Mouse (Mus musculus): ENCODE measurements at regions not wholly inside any gene's neighbourhood (a gene's known extent, or its start where the extent isn't known, plus 50 kb on each side); places are given as distances from the start of the nearest gene placed in this dataset.
A peak's percentile ranks its signal among the peaks of the same experiment; 100 is the strongest.

- WGBS = 73% methylated on average over 1 of the region's 1 CpGs
- H3K9me3 ChIP-seq = no peaks in the 10 kb centered on the region
- no peak overlapping the region for H3K9ac ChIP-seq (replicated peaks)
- H3K4me1 ChIP-seq (replicated peaks) = no peaks in the 10 kb centered on the region
- no peak for ATAC-seq (ENCODE audit: insufficient number of reproducible peaks, insufficient read depth, low FRiP score, low TSS enrichment, low read depth)
- no peak overlapping the region for H3K4me3 ChIP-seq (replicated peaks)
- H3K4me2 ChIP-seq = no peak overlapping the region
- no peaks in the 10 kb centered on the region for H3K36me3 ChIP-seq
- H3K27me3 ChIP-seq = no peaks in the 10 kb centered on the region
- H3K27ac ChIP-seq = no peak overlapping the region
These were observed 564.3 kb upstream of the 4931417E11Rik start for GRCm38 (mm10) chr6:74033811-74034210.

GRCm38 (mm10) chr6:74017107-74017506 lies 547.6 kb upstream of the 4931417E11Rik start:
- Histone ChIP-seq H3K4me3 (replicated peaks) (no peak overlapping the region), H3K9me3 (no peaks in the 10 kb centered on the region), H3K27ac (no peak overlapping the region), H3K4me2 (no peak overlapping the region), H3K36me3 (no peaks in the 10 kb centered on the region), H3K9ac (replicated peaks) (no peak overlapping the region), H3K27me3 (no peaks in the 10 kb centered on the region), H3K4me1 (replicated peaks) (peaks cover 4% of the 10 kb centered on the region; the same call in 1 of the 2 replicates)
- 63% methylated on average over 3 of the region's 3 CpGs for WGBS
- no peak for ATAC-seq (ENCODE audit: insufficient number of reproducible peaks, insufficient read depth, low FRiP score, low TSS enrichment, low read depth)

GRCm38 (mm10) chr6:73981742-73982141 lies 512.3 kb upstream of the 4931417E11Rik start:
- H3K27ac ChIP-seq = no peak overlapping the region
- no peak overlapping the region for H3K4me2 ChIP-seq
- ATAC-seq (ENCODE audit: insufficient number of reproducible peaks, insufficient read depth, low FRiP score, low TSS enrichment, low read depth) = no peak
- no peak overlapping the region for H3K9ac ChIP-seq (replicated peaks)
- no peaks in the 10 kb centered on the region for H3K36me3 ChIP-seq
- no peaks in the 10 kb centered on the region for H3K9me3 ChIP-seq
- no peak overlapping the region for H3K4me3 ChIP-seq (replicated peaks)
- 91% methylated on average over 4 of the region's 4 CpGs for WGBS
- no peaks in the 10 kb centered on the region for H3K4me1 ChIP-seq (replicated peaks)
- H3K27me3 ChIP-seq = no peaks in the 10 kb centered on the region

- no peak overlapping the region for H3K4me2 ChIP-seq
- no peaks in the 10 kb centered on the region for H3K27me3 ChIP-seq
- H3K4me3 ChIP-seq (replicated peaks) = no peak overlapping the region
- ATAC-seq (ENCODE audit: insufficient number of reproducible peaks, insufficient read depth, low FRiP score, low TSS enrichment, low read depth) = 0 out of 2 replicates have a peak, but pooled peaks have one; percentile 31
- 0 out of 2 replicates have a peak, but pooled peaks cover 2% of the 10 kb centered on the region for H3K4me1 ChIP-seq (replicated peaks)
- H3K9me3 ChIP-seq = no peaks in the 10 kb centered on the region
- no peaks in the 10 kb centered on the region for H3K36me3 ChIP-seq
- no peak overlapping the region for H3K27ac ChIP-seq
- no peak overlapping the region for H3K9ac ChIP-seq (replicated peaks)
These were observed 480.4 kb upstream of the 4931417E11Rik start for GRCm38 (mm10) chr6:73949934-73950293.

- WGBS = 70% methylated on average over 5 of the region's 5 CpGs
- Histone ChIP-seq H3K4me3 (replicated peaks) (no peak overlapping the region), H3K27me3 (no peaks in the 10 kb centered on the region), H3K9ac (replicated peaks) (no peak overlapping the region), H3K36me3 (no peaks in the 10 kb centered on the region), H3K9me3 (no peaks in the 10 kb centered on the region), H3K4me1 (replicated peaks) (0 out of 2 replicates have a peak, but pooled peaks cover 2% of the 10 kb centered on the region), H3K4me2 (no peak overlapping the region), H3K27ac (no peak overlapping the region)
- ATAC-seq (ENCODE audit: insufficient number of reproducible peaks, insufficient read depth, low FRiP score, low TSS enrichment, low read depth) = no peak
These were observed 479.9 kb upstream of the 4931417E11Rik start for GRCm38 (mm10) chr6:73949121-73949933.

GRCm38 (mm10) chr6:73913426-73914404 lies 444.2 kb upstream of the 4931417E11Rik start:
- H3K9me3 ChIP-seq = no peaks in the 10 kb centered on the region
- 75% methylated on average over 2 of the region's 2 CpGs for WGBS
- no peak overlapping the region for H3K4me3 ChIP-seq (replicated peaks)
- H3K27ac ChIP-seq = no peak overlapping the region
- H3K4me2 ChIP-seq = no peak overlapping the region
- no peaks in the 10 kb centered on the region for H3K27me3 ChIP-seq
- no peak overlapping the region for H3K9ac ChIP-seq (replicated peaks)
- H3K4me1 ChIP-seq (replicated peaks) = no peaks in the 10 kb centered on the region
- no peak for ATAC-seq (ENCODE audit: insufficient number of reproducible peaks, insufficient read depth, low FRiP score, low TSS enrichment, low read depth)
- H3K36me3 ChIP-seq = no peaks in the 10 kb centered on the region

- no peaks in the 10 kb centered on the region for H3K36me3 ChIP-seq
- H3K4me1 ChIP-seq (replicated peaks) = no peaks in the 10 kb centered on the region
- no peaks in the 10 kb centered on the region for H3K27me3 ChIP-seq
- H3K9ac ChIP-seq (replicated peaks) = no peak overlapping the region
- H3K9me3 ChIP-seq = no peaks in the 10 kb centered on the region
- no peak overlapping the region for H3K4me2 ChIP-seq
- H3K4me3 ChIP-seq (replicated peaks) = no peak overlapping the region
- H3K27ac ChIP-seq = no peak overlapping the region
- 41% methylated on average over 1 of the region's 1 CpGs for WGBS
- ATAC-seq (ENCODE audit: insufficient number of reproducible peaks, insufficient read depth, low FRiP score, low TSS enrichment, low read depth) = no peak
These were observed 419.8 kb upstream of the 4931417E11Rik start for GRCm38 (mm10) chr6:73889144-73889795.

GRCm38 (mm10) chr6:73878662-73879061 lies 409.2 kb upstream of the 4931417E11Rik start:
- H3K36me3 ChIP-seq = no peaks in the 10 kb centered on the region

GRCm38 (mm10) chr6:73868683-73869082 lies 399.2 kb upstream of the 4931417E11Rik start:
- Histone ChIP-seq H3K4me3 (replicated peaks) (no peak overlapping the region), H3K27ac (no peak overlapping the region), H3K4me2 (no peak overlapping the region), H3K4me1 (replicated peaks) (no peaks in the 10 kb centered on the region), H3K9me3 (no peaks in the 10 kb centered on the region), H3K36me3 (no peaks in the 10 kb centered on the region), H3K9ac (replicated peaks) (no peak overlapping the region), H3K27me3 (no peaks in the 10 kb centered on the region)
- ATAC-seq (ENCODE audit: insufficient number of reproducible peaks, insufficient read depth, low FRiP score, low TSS enrichment, low read depth) = no peak

More at GRCm38 (mm10) chr6:73878662-73879061, 409.2 kb upstream of the 4931417E11Rik start:
- H3K4me3 ChIP-seq (replicated peaks) = no peak overlapping the region
- H3K4me2 ChIP-seq = no peak overlapping the region
- no peaks in the 10 kb centered on the region for H3K9me3 ChIP-seq
- H3K27me3 ChIP-seq = no peaks in the 10 kb centered on the region
- ATAC-seq (ENCODE audit: insufficient number of reproducible peaks, insufficient read depth, low FRiP score, low TSS enrichment, low read depth) = no peak
- no peaks in the 10 kb centered on the region for H3K4me1 ChIP-seq (replicated peaks)
- WGBS = 73% methylated on average over 3 of the region's 3 CpGs
- H3K27ac ChIP-seq = no peak overlapping the region
- H3K9ac ChIP-seq (replicated peaks) = no peak overlapping the region
